Mouse (Mus musculus) c-Kit-positive CD71-positive TER-119-negative erythroid progenitor cells, embryonic 14.5 days (primary cell): Measurements from ENCODE around the gene Coro7.
"Not testable (repeated sequence)": the region's sequence is repeated elsewhere in the genome, so short reads cannot be mapped to it uniquely, and the experiment has no call there.

Experiments
- DNase-seq: peaks from one replicate; pipeline ENCODE4 v3.0.0-alpha.2; 2013; ENCODE audit warnings: low read depth

Coro7 gene

GRCm38 (mm10) chr16:4682628-4683179 lies 3.1 kb upstream of the Coro7 start:
- DNase-seq: no peak

GRCm38 (mm10) chr16:4680922-4681455 lies 1.4 kb upstream of the Coro7 start:
- DNase-seq: not testable (repeated sequence)

- no peak for DNase-seq
Measured at GRCm38 (mm10) chr16:4678080-4678479, 1.5 kb downstream of the Coro7 start.

GRCm38 (mm10) chr16:4676836-4677235 lies 2.7 kb downstream of the Coro7 start:
- no peak for DNase-seq

GRCm38 (mm10) chr16:4674091-4674490 lies 5.5 kb downstream of the Coro7 start:
- no peak for DNase-seq

- DNase-seq: no peak
Measured at GRCm38 (mm10) chr16:4670317-4670716, 9.3 kb downstream of the Coro7 start.

- peak; percentile 81 for DNase-seq
Measured at GRCm38 (mm10) chr16:4667190-4667808, 12.3 kb downstream of the Coro7 start.

GRCm38 (mm10) chr16:4665726-4666125 lies 13.9 kb downstream of the Coro7 start:
- no peak for DNase-seq

- no peak for DNase-seq
Measured at GRCm38 (mm10) chr16:4663806-4664205, 15.8 kb downstream of the Coro7 start.

GRCm38 (mm10) chr16:4661605-4662004 lies 18.0 kb downstream of the Coro7 start:
- DNase-seq: no peak

GRCm38 (mm10) chr16:4659326-4659725 lies 20.3 kb downstream of the Coro7 start:
- no peak for DNase-seq

- no peak for DNase-seq
Measured at GRCm38 (mm10) chr16:4658781-4659245, 20.8 kb downstream of the Coro7 start.

GRCm38 (mm10) chr16:4656571-4657081 lies 23.0 kb downstream of the Coro7 start:
- DNase-seq: no peak

- DNase-seq: no peak
Measured at GRCm38 (mm10) chr16:4655764-4656570, 23.6 kb downstream of the Coro7 start.

GRCm38 (mm10) chr16:4655251-4655734 lies 24.3 kb downstream of the Coro7 start:
- no peak for DNase-seq

- no peak for DNase-seq
Measured at GRCm38 (mm10) chr16:4654706-4655105, 24.9 kb downstream of the Coro7 start.

- no peak for DNase-seq
Measured at GRCm38 (mm10) chr16:4652707-4653416, 26.7 kb downstream of the Coro7 start.

GRCm38 (mm10) chr16:4651624-4652023 lies 28.0 kb downstream of the Coro7 start:
- no peak for DNase-seq

- no peak for DNase-seq
Measured at GRCm38 (mm10) chr16:4651081-4651480, 28.5 kb downstream of the Coro7 start.

GRCm38 (mm10) chr16:4650161-4650560 lies 29.4 kb downstream of the Coro7 start:
- no peak for DNase-seq

GRCm38 (mm10) chr16:4649692-4650091 lies 29.9 kb downstream of the Coro7 start:
- DNase-seq: no peak

- DNase-seq: no peak
Measured at GRCm38 (mm10) chr16:4649211-4649610, 30.4 kb downstream of the Coro7 start.
